Mouse (Mus musculus) thymus, postnatal 25 days (tissue): ENCODE measurements at regions not wholly inside any gene's neighbourhood (a gene's known extent, or its start where the extent isn't known, plus 50 kb on each side); places are given as distances from the start of the nearest gene placed in this dataset.

ENCODE experiments used
- DNase-seq: peaks from one replicate; pipeline ENCODE4 v3.0.0; 2022

- DNase-seq: no peak
Measured at GRCm38 (mm10) chr10:91734691-91735090, 553.6 kb upstream of the Tmpo start.

GRCm38 (mm10) chr10:91732007-91732589 lies 551.0 kb upstream of the Tmpo start:
- no peak for DNase-seq

- DNase-seq: no peak
Measured at GRCm38 (mm10) chr10:91730062-91730461, 548.9 kb upstream of the Tmpo start.

- DNase-seq: no peak
Measured at GRCm38 (mm10) chr10:91719561-91720371, 538.7 kb upstream of the Tmpo start.

GRCm38 (mm10) chr10:91716604-91717003 lies 535.5 kb upstream of the Tmpo start:
- no peak for DNase-seq

GRCm38 (mm10) chr10:91714648-91715047 lies 533.5 kb upstream of the Tmpo start:
- DNase-seq: no peak

- no peak for DNase-seq
Measured at GRCm38 (mm10) chr10:91713529-91713928, 532.4 kb upstream of the Tmpo start.

- no peak for DNase-seq
Measured at GRCm38 (mm10) chr10:91706816-91707215, 525.7 kb upstream of the Tmpo start.

GRCm38 (mm10) chr10:91704751-91705150 lies 523.6 kb upstream of the Tmpo start:
- DNase-seq: no peak

- no peak for DNase-seq
Measured at GRCm38 (mm10) chr10:91701822-91702221, 520.7 kb upstream of the Tmpo start.

GRCm38 (mm10) chr10:91686082-91686618 lies 505.0 kb upstream of the Tmpo start:
- no peak for DNase-seq

- DNase-seq: no peak
Measured at GRCm38 (mm10) chr10:91685164-91686027, 504.3 kb upstream of the Tmpo start.

- no peak for DNase-seq
Measured at GRCm38 (mm10) chr10:91679641-91680040, 498.5 kb upstream of the Tmpo start.

- no peak for DNase-seq
Measured at GRCm38 (mm10) chr10:91637911-91638310, 456.8 kb upstream of the Tmpo start.

GRCm38 (mm10) chr10:91628672-91629071 lies 447.6 kb upstream of the Tmpo start:
- no peak for DNase-seq

GRCm38 (mm10) chr10:91622281-91622680 lies 441.2 kb upstream of the Tmpo start:
- no peak for DNase-seq

GRCm38 (mm10) chr10:91613794-91614479 lies 432.8 kb upstream of the Tmpo start:
- no peak for DNase-seq

GRCm38 (mm10) chr10:91612052-91612451 lies 430.9 kb upstream of the Tmpo start:
- no peak for DNase-seq

- DNase-seq: no peak
Measured at GRCm38 (mm10) chr10:91594891-91595290, 413.8 kb upstream of the Tmpo start.

- DNase-seq: no peak
Measured at GRCm38 (mm10) chr10:91593378-91593777, 412.3 kb upstream of the Tmpo start.

- no peak for DNase-seq
Measured at GRCm38 (mm10) chr10:91591845-91592244, 410.7 kb upstream of the Tmpo start.

GRCm38 (mm10) chr10:91591398-91591811 lies 410.3 kb upstream of the Tmpo start:
- DNase-seq: no peak

- DNase-seq: no peak
Measured at GRCm38 (mm10) chr10:91583204-91583603, 402.1 kb upstream of the Tmpo start.
